Mouse (Mus musculus) layer of hippocampus, adult 18-20 months (tissue): ENCODE measurements at regions not wholly inside any gene's neighbourhood (a gene's known extent, or its start where the extent isn't known, plus 50 kb on each side); places are given as distances from the start of the nearest gene placed in this dataset.

ENCODE experiments used
- DNase-seq, 2 experiments: peaks; one replicate each; pipeline ENCODE4 v3.0.0; 2022; ENCODE audit warnings: low spot score in 2 of 2

DNA sequence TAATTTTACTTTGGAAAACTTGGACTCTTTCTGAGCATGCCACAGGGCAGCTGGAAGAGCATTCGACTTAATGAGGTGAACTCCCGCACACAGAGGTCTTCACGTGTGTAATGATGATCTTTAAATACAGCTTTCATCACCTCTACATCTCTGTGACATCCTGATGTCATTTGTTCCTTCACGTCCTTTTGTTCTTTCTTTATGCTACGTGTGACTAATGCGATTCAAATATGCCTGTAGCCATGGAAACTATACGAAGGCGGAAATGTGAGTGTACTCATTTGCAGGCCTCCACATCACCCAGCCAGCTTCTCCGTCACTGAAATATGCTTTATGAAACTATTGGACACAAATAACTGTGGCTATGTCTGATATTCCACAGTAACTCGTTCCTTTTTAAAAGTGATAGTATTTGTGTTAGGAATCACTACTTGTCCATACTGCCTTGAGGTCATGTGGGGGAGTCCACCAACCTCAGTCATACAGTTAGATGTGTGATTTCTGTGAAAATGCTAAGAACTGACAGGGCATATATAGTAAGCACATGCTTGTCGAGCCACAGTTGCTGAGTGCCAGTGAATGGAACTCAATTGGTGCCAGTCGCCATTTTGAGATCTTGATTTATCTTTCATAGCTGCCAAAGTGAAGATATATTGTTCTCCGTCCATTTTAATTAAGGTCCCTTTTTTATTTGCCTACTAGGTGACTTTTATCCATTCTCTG, 145.9 kb downstream of the Plk2 start:
- DNase-seq, result peak in 1 of 2 experiments; percentile 55

DNA sequence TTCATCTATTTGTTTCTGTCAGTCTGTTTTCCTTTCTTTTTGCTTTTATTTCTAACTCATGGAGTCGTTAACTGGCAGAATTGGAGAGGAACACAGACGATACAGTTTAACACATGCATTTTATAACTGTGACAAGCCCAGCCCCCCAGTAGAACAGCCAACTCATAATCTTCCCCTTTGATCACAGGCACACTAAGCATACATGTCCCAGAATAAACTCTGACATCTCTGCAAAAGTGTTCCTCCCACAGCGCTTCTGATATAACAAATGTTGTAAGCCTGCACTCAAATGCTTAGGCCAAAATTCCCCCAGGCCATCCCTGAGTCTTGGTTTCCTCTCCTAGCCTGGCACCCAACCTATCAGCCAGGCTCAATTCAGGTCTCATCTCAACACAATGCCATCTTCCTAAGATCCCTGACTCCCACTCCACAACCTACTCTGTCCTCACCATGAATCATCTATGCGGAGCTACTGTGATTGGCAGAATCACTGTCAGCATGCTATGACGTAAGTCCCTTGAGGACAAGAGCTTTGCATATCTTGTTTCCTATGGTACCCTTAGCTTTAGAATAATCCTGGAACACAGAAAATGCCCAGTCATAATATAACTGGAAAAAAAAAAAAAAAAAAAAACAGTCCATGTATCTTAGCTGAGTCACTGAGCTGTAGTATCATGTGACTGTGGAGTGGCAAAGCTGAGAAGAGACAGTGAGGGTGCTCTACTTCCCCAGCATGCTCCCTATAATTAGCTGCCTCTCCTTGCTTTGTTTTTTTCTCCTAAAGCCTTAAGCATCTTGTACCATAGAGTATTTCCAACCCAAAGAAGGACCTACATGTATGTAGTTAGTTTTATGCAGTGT, 146.7 kb downstream of the Plk2 start:
- peak; percentile 22 to 57 for DNase-seq

GRCm38 (mm10) chr13:110542303-110543065, 147.6 kb downstream of the Plk2 start:
- no peak for DNase-seq

DNA sequence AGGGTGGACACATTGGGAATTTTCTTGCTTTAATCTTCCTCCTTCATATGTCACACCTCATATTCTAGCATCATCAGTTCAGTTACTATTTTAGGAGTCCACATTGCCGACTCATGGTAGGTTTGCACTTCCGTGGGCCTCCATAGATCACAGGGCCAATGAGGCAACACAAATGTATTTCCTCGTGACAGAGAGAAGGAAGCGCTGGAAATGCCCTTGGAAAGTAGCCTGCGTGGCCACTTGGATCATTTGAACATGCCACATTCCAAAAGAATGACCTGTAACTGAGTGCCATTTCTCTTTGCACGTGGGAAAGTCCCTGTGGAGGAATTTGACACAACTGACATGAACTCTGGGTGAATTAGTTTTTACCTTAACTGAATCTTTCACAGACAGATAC, 150.6 kb downstream of the Plk2 start:
- DNase-seq, result no peak

GRCm38 (mm10) chr13:110555529-110556319, 160.9 kb downstream of the Plk2 start:
- DNase-seq, result no peak

GRCm38 (mm10) chr13:110556355-110557095, 161.7 kb downstream of the Plk2 start:
- DNase-seq, result no peak

- DNase-seq, result peak in 1 of 2 experiments; percentile 70
These were observed 163.3 kb downstream of the Plk2 start for GRCm38 (mm10) chr13:110557930-110558727.

GRCm38 (mm10) chr13:110560566-110560965, 165.7 kb downstream of the Plk2 start:
- DNase-seq, result peak; percentile 56 to 75

- DNase-seq, result no peak
These were observed 167.7 kb downstream of the Plk2 start for GRCm38 (mm10) chr13:110562499-110562898.

DNA sequence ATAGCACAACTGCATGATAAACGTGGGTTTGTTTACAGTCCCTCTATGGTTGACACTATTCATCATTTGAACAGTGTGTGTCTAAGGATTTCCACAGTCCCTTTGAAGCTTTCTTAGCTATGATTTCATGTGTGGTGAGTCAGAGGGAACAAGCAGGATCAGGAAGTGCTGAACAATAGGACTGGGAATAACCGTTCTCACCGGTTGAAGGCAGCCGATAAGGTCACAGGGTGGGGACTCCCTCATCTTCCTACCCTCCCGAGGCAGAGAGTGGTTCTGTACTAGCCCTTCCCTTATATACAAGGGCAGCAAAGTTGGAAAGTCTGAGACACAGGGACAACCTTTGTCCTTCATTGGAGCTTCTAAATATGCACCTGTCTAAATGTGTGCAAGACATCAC, 168.1 kb downstream of the Plk2 start:
- no peak for DNase-seq

DNA sequence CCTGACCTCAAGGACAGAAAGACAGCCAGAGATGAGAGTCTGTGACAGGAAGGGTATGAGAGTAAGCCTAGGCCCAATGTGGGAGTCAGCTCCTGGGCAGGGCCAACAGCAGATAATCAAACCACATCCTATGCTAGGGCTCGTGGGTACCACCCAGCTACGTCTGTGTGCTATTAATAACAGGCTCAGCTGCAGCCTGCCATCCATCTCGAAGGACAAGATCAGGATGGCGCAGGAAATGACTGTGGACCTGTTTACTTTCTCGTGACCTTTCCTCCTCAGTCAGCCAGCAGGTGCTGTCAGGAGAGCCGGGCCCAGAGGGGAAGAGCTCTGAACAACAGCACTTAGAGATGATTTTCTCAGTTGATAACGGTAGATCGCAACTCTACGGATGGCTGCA, 169.1 kb downstream of the Plk2 start:
- no peak for DNase-seq

GRCm38 (mm10) chr13:110568482-110569179, 173.8 kb downstream of the Plk2 start:
- DNase-seq, result no peak

DNA sequence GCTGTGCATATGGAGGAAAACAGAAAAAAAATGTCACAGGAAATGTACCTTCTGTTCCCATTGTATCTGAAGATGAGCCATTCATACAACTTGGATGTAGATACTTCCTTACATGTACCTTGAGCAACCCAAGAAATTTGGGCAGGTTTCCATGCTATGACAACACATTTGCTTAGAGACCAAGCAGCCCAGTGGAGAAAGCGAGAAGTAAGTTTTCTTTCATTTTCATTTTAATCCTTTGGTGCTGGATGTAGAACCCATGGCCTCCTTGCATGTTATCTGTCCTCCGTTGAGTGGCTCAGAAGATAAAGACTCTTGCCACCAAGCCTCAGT, 174.3 kb downstream of the Plk2 start:
- DNase-seq, result peak in 1 of 2 experiments; percentile 55

- no peak for DNase-seq
These were observed 175.5 kb downstream of the Plk2 start for GRCm38 (mm10) chr13:110570386-110570785.

DNA sequence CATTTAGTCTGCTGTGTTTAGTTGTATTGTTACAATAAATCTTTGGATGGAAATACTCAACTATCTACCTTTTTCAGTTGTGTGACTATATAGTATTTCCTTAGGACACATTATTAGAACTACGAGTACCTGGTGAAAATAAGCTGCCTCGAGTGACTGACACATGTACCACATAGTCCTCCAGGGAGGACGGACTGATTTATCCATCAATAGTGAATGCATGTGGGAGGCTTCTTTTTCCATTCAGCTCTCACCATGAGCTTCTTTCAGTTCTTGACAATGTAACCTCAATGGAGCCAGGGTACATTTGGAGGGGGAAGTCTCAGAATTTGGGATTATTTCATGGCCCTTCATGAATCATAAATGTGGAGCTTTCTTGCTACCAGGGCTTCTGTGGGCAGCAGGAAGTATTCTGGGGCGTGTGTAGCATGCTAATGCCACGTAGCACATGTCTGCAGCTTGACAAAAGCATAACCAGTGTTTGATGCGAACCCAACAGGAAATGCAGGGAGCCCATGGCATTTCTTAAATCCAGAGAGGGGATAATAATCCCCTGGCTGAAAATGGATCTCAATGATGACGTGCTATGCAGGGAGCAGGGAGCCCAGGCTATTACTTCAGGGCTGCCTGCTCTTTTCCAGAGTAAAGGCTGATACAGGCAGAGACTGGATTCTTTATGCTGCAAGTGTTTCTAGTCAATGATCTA, 178.7 kb downstream of the Plk2 start:
- no peak for DNase-seq

DNA sequence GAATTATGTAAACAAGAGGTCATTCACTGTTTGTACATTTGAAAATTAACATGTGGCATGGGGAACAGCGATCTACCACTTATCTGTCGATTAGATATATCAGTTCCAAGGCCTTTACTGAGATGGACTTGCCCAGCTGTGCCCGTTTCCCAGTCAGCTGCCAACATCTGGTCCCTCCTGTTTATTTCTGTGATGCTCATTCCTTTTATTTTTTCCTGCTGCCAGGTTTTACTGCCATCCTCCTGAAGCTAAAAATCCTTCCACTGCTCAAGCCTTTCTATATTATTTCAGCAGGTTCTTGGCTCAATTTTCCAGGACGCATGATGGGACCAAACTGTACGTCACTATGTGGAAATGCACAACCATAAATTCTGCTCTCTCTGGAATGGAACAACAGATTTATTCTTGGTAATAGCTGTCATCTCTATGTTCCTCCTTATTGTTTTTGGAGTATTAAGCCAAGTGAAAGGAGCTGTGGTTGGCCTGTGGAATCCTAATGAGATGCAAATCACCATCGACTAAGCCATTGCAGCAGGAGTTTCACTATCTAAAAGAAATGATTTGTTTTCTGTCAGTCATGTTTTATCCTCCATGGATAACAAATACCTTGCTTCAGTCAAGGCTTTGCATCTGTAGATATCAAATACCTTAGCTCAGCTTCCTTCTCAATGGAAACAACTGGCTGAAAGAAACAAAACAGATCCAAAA, 180.1 kb downstream of the Plk2 start:
- DNase-seq, result no peak

DNA sequence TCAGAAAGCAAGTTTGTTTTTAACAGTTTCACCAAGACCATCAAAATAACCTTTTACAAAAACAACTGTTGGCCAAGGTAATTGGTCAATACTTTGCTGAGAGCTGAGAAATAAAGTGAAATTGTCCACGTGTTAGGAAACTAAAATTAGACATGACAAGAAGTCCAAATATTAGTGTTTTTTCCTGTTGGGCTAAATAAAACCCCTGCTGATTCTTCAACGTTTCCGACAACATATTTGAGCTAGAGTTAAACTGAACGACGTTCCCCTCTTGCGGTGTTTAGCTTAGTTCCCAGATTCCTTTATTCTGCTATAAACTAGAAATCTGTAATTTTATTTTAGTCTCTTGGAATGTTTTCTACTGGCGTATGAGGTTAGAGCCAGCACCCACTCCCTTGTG, 183.3 kb downstream of the Plk2 start:
- no peak for DNase-seq

- no peak for DNase-seq
These were observed 185.3 kb downstream of the Plk2 start for GRCm38 (mm10) chr13:110580166-110580565.
